In the genomic region with DNA sequence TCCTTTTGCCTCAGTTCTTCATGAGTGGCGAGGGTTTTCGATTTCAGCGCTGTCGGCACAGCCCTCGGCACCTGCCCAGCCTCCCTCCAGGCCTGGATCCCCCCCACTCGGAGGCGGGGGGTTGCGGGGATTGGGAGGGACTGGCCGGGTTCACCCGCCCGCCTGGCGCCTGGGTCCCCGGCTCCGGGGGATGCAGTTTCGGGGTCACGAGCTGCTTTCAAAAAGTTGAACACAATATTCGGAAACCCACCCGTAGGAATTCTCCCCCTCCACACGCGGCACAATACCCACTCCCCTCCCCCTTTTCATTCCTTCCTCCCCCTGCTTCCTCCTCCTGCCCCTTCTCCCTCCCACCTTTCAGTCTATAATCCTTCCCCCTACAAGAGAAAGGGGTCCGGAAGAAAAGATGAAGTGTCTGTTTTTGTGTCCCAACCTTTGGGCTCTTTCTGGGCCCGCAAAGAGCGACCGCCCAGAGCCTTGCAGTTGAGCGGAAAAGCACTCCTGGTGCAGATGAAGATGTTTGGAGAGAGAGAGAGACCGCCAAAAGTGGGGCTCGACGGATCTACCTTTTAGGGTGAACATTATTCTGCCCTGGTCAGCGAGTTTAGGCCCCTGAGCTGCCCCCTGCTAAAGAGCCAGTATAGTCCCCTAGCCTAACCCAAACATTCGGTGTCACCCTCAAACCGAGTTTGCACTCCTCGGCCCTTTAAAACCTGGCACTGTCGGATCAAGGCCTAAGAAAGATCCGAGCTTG, we compare ENCODE assay signal across 10 mouse cellular contexts. TPM values are rescaled to one million over a fixed set of nuclear protein-coding genes. Genes with fewer than 3 reads are reported as not detected.
DNase-seq lines count a peak whose midpoint lies in the region; ATAC-seq lines count a peak whose summit lies in the region.
"Had no signal": no experiment of that assay in that cellular context is flagged by ENCODE, and none has a peak within 500 bp of the region (broad histone marks: within the 10 kb centered on the region; RNA-seq: fewer than 3 reads in every experiment).

No protein-coding gene starts in this region.

- 0 out of 2 replicates have a peak, but pooled peaks cover 4% of the 10 kb centered on the region for H3K4me1 ChIP-seq in liver, embryonic 12.5 days
- H3K4me1 ChIP-seq in forebrain, embryonic 11.5 days (replicated peaks; ENCODE audit: control insufficient read depth, insufficient read depth, low read length), result peaks cover 31% of the 10 kb centered on the region
- peaks cover 10% of the 10 kb centered on the region for H3K4me1 ChIP-seq in intestine, embryonic 16.5 days (ENCODE audit: control insufficient read depth, insufficient read depth, low read length)

- no peaks in the 10 kb centered on the region for H3K9me3 ChIP-seq in liver, embryonic 12.5 days (replicated peaks)
- H3K9me3 ChIP-seq in forebrain, embryonic 11.5 days (ENCODE audit: control insufficient read depth, low read length), result no peaks in the 10 kb centered on the region
- H3K9me3 ChIP-seq in intestine, embryonic 16.5 days (ENCODE audit: control insufficient read depth, low read length), result no peaks in the 10 kb centered on the region

- H3K4me2 ChIP-seq in liver, embryonic 12.5 days, result peak overlapping the region; percentile 16; the same call in 1 of the 2 replicates
- peak overlapping the region; percentile 71 for H3K4me2 ChIP-seq in forebrain, embryonic 11.5 days (ENCODE audit: low read depth, low read length, severe bottlenecking)
- peak overlapping the region; percentile 14 for H3K4me2 ChIP-seq in intestine, embryonic 16.5 days (ENCODE audit: low read depth, low read length)

- no peak overlapping the region for H3K27ac ChIP-seq in liver, embryonic 12.5 days
- H3K27ac ChIP-seq in forebrain, embryonic 11.5 days (ENCODE audit: low read depth, low read length), result peak overlapping the region; percentile 74
- no peak overlapping the region for H3K27ac ChIP-seq in intestine, embryonic 16.5 days (ENCODE audit: low read length)

- H3K4me3 ChIP-seq in liver, embryonic 12.5 days, result no peak overlapping the region
- peak overlapping the region; percentile 46 for H3K4me3 ChIP-seq in forebrain, embryonic 11.5 days (ENCODE audit: low read depth, low read length)
- peak overlapping the region; percentile 24 for H3K4me3 ChIP-seq in intestine, embryonic 16.5 days (ENCODE audit: low read length)

- peaks cover 100% of the 10 kb centered on the region for H3K27me3 ChIP-seq in liver, embryonic 12.5 days (replicated peaks)
- H3K27me3 ChIP-seq in forebrain, embryonic 11.5 days (ENCODE audit: control insufficient read depth, insufficient read depth, low read length), result peaks cover 67% of the 10 kb centered on the region
- peaks cover 97% of the 10 kb centered on the region for H3K27me3 ChIP-seq in intestine, embryonic 16.5 days (replicated peaks; ENCODE audit: control insufficient read depth, insufficient read depth, low read length)

- no peak for ATAC-seq in liver, embryonic 12.5 days
- peak; percentile 2; the same call in 1 of the 2 replicates for ATAC-seq in forebrain, embryonic 11.5 days (replicated peaks; ENCODE audit: low FRiP score)
- ATAC-seq in intestine, embryonic 16.5 days, result no peak

- 2% methylated on average over 30 of the region's 34 CpGs for WGBS in liver, embryonic 12.5 days (ENCODE audit: insufficient replicate concordance)
- under 1% methylated on average over 34 of the region's 34 CpGs for WGBS in forebrain, embryonic 11.5 days
- WGBS in intestine, embryonic 16.5 days, result 1% methylated on average over 30 of the region's 34 CpGs

- H3K36me3 ChIP-seq in liver, embryonic 12.5 days, result no peaks in the 10 kb centered on the region
- H3K36me3 ChIP-seq in forebrain, embryonic 11.5 days (ENCODE audit: control insufficient read depth, insufficient read depth, low read length), result no peaks in the 10 kb centered on the region
- no peaks in the 10 kb centered on the region for H3K36me3 ChIP-seq in intestine, embryonic 16.5 days (ENCODE audit: control insufficient read depth, insufficient read depth, low read length)

- no peak for DNase-seq in liver
- DNase-seq in forebrain, embryonic 11.5 days (ENCODE audit: low spot score), result no peak
- DNase-seq in retina, postnatal 1 day, result peak; percentile 88
- no peak for DNase-seq in spleen, postnatal 10 days (ENCODE audit: low spot score in 2 of 2)
- no peak for DNase-seq in MN1 (ENCODE audit: low spot score)
- DNase-seq: cerebellum, adult 11 months had no signal

- no peak overlapping the region for H3K9ac ChIP-seq in liver, embryonic 12.5 days
- H3K9ac ChIP-seq in forebrain, embryonic 11.5 days (ENCODE audit: low read length), result peak overlapping the region; percentile 77
- H3K9ac ChIP-seq in intestine, embryonic 16.5 days (ENCODE audit: low read depth, low read length), result no peak overlapping the region

RNA-seq across cellular contexts. Expression of gene Six3, which starts 5.1 kb away (rescaled TPM):
- polyA plus RNA-seq in liver, embryonic 12.5 days (2016; fragmentation: Nextera tagmentation; extraction: Ambion mirVana), result not detected in 2 replicates
- polyA plus RNA-seq in forebrain, embryonic 11.5 days (2014; fragmentation: Nextera tagmentation; extraction: Ambion mirVana), result 17.1 and 17.5 TPM in 2 replicates
- polyA plus RNA-seq in intestine, embryonic 16.5 days (2015; fragmentation: Nextera tagmentation; extraction: Ambion mirVana), result not detected in 2 replicates
- polyA plus RNA-seq: gonadal fat pad, adult 2 months; liver, embryonic 16.5 days had no signal

Comparison
In these comparisons a context has a peak if more than half of its experiments do, and no peak if none do; other contexts are left out.
1. H3K4me2 ChIP-seq: peak in every context shown above with its lines; median percentile 71 in forebrain, embryonic 11.5 days; 16 in liver, embryonic 12.5 days; 14 in intestine, embryonic 16.5 days.
2. RNA of gene Six3, which starts 5.1 kb away (polyA plus RNA-seq): 17.1 to 17.5 TPM in forebrain, embryonic 11.5 days; not detected in liver, embryonic 12.5 days and not detected in intestine, embryonic 16.5 days; every median in the first group is over 10 times any median in the second.